Mouse (Mus musculus): ENCODE data around the gene Ptpn12.

Gene Ptpn12

GRCm38 (mm10) chr5:21055820-21056531 is at the start of gene Ptpn12:
Gene Ptpn12, minus strand, starts transcription at chr5:21055911.
- peak; percentile 96 to 97 for DNase-seq

GRCm38 (mm10) chr5:21091179-21091578 is 35.5 kb upstream of the Ptpn12 start:
- peak in 1 of 2 experiments; percentile 9 for DNase-seq

DNA sequence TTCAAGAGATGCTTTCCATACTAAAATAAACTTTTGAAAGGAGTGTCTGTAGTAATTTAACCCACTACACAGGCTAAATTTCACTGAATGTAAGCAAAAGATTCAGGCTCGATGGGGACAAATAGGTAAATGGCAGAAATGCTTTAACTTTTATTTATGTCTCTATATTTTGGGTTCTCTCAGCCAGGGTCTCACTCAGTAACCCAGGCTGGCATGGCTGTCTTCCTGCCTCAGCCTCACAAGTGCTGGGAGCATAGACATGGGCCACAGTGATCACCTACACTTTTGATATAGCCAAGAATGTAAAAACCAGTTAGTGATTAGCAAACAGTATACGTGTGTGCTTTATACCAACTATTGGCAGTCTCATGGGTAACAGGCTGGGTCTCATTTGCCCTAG is 1.5 kb upstream of the Ptpn12 start:
- DNase-seq = no peak

DNA sequence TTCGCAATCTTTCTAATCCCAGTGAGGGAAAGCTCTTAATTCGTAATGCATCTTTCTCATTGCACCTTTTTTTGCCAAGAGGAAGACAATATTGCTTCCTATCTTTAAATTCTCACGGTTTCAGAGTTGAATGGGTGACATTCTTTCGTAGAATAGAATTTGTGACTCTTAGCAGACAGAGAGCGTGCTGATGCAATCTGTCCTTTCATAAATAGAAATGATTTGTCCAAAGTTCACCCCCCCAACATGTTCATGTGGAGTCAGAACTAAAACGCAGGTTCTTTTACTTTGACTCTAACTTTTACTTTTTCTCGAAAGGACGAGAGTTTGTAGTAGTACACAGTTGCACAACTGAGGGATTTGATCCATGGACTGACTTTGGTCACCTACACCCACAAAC is 884 bp upstream of the Ptpn12 start:
- DNase-seq = no peak

GRCm38 (mm10) chr5:21055071-21055819 is 466 bp downstream of the Ptpn12 start:
- peak in 1 of 2 experiments; percentile 38 for DNase-seq

DNA sequence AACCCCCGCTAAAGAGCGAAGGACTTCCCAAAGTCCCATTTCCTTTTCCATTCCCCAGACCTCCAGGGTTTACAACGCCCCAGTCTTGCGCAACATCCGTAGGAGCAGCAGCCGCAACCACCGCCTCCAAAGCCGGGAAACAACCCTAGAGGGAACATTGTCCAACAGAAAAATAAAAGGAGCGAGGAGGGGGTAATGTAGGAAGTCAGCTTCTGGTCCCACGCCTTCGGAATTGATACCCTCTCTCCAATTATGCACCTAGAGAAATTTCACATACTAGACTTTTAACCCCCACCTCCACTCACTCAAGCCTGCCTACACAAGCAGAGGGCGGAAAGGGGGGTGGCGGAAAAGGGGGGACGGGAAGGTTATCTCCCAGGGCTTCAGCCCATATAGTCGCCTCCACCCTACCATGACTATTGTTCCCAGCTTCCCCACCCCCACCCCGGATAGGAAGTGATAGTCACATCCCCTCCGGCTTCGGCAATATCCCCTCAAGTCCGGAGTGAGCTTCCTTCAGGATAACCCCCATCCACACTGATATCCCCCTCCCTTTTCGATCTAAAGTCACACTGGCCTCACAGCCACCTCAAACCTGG is 1.1 kb downstream of the Ptpn12 start:
- DNase-seq = peak; percentile 90 to 92

- DNase-seq = no peak
Observed at GRCm38 (mm10) chr5:21053571-21054307, 2.0 kb downstream of the Ptpn12 start.

DNA sequence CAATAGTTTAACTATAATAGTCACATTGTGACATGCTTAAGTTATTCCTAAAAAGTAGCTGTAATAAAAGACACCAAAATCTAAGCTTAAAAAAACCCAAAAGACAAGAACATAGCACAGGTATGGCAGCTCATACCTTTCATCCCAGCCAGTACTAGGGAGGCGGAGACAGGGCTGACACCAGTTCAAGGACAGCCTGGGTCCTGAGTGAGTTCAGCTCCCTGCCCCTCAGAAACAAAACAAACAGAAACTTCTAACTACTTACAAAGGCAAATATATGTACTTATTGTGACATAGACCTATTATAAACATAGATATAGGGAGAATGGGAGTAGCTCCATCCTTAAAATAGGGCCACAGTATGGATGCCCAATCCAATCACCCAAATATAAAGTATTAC is 3.2 kb downstream of the Ptpn12 start:
- DNase-seq = no peak

DNA sequence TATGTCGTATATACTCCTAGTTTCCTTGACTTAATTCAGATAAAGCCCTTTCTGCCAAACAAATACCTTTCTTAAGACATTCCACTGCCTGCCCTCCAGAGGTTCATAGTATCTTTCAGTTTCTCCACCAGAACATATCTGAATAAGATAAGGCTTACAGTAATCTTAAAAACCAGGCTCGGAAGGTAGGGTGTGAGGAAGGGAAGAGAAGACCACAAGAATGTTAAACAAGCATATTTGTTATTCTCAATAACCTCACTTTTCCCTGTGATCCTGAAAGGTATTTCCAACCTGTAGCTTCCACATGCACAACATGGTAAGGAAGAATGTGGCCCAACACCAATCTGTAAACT is 5.0 kb downstream of the Ptpn12 start:
- DNase-seq = no peak

DNA sequence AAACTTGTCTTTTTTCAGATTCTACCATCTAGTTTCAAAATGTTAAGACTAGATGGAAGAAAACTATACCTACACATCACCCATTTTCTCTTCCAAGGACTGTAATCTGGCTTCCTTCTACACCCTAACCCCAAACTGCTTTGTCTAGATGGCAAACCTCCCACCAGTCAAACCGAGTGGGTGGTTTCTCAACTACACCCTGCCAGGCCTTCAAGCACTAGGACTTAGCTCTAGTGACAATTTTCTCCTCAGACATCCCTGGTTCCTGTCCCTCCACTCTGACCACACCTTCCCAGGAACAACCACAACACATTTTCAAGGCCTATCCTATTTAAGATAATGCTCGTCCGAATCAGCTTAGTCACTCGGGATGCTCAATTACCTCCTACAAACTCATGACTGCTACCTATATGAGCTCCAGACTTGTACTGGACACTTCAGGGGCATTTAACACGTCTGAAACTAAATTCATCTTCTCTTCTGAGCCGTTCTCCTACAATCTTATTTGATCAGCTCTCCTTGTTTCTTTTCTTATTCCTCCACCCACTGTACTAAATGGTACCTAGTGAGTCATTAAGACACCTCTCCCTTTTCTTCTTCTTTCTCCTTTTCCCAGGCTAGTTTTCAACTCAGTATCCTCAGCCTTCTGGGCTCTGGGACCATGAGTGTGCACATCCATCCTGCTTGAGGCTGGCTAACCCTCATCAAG is 5.5 kb downstream of the Ptpn12 start:
- DNase-seq = no peak

- DNase-seq = no peak
Observed at GRCm38 (mm10) chr5:21049006-21049405, 6.7 kb downstream of the Ptpn12 start.

GRCm38 (mm10) chr5:21047114-21047513 is 8.6 kb downstream of the Ptpn12 start:
- no peak for DNase-seq

DNA sequence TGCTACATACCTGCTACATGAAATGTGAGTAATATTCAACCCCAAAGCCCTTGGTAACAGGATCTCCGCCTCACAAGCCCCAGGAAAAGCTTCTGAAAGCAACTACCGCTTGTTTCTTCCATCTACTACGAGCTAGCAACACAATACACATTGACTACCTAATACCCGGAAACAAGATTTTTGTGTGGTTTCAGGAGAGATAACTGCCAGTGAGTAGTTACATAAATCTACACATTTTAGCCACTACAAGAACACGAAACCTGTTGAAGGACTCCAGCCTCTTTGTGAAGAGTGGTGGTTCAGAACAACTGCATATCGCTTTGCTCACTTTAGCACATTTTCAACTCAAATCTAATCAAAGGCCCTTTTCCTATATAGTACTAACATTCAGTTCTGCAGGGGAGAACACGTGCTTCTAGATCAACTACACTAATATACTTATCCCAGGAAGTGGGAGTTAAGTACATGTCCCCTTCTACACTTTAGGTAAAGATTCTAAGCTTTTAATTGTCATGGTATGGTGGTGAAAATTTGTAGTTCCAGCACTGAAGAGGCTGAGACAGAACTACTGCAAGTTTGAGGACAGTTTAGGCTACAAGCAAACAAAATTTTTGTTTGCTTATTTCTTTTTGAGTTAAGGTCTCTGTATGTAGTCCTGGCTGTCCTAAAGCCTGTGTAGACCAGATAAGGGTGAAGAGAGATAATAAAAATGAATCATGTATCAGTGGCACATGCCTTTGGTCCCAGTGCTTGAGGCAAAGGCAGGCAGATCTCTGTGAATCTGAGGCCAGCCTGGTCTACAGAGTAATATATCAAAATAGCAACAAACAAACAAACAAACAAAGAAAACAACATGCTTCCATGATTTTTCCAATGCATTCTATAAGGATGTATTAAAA is 9.3 kb downstream of the Ptpn12 start:
- no peak for DNase-seq

DNA sequence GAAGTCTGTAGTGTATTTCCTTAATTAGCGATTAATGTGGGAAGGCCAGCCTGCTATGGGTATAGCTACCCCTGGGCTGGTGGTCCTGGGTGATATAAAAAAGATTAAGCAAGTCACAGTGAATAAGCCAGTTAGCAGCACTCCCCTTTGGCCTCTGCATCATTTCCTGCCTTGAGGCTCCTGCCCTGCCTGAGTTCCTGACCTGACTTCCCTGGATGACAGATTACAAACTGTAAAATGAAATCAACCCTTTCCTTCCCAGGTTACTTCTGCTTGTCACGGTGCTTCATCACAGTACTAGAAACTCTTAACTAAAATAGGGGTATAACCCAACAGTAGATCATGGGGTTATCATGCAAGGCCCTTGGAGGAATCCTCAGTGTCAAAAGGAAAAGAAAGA is 10.2 kb downstream of the Ptpn12 start:
- DNase-seq = no peak

- DNase-seq = no peak
Observed at GRCm38 (mm10) chr5:21038100-21038499, 17.6 kb downstream of the Ptpn12 start.

DNA sequence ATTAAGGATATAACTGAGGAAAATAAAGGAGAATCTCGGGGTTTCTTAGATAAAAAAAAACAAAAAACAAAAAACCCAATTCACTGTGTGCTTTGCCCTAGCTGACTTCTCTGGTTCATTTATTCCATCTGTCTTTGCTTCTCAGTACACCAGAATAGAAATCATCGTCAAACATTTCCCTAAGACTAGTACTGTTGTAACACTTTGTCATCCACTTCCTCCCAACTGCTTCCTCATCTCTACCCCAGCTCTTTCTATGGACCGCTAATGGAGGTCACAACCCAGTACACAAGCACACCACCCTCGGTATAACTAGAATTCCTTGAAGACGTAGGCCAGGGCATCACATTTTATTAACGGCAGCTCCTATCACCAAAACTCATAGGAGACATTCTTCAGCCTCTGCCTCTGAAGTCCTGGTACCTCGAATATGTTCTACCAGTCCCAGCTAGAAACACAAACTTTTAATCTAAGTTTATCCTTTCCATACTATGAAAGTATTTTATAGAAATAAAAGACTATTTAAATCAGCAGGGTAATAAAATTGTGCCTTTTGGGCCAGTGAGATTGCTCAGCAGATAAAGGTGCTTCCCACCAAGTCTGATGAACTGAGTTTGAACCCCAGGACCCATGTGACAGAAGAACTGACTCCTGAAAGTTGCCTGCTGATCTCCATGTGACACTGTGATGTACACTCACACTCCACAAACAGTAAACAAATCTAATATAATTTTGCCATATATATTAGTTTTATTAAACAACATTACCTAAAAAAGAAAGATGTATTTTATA is 19.8 kb downstream of the Ptpn12 start:
- no peak for DNase-seq

DNA sequence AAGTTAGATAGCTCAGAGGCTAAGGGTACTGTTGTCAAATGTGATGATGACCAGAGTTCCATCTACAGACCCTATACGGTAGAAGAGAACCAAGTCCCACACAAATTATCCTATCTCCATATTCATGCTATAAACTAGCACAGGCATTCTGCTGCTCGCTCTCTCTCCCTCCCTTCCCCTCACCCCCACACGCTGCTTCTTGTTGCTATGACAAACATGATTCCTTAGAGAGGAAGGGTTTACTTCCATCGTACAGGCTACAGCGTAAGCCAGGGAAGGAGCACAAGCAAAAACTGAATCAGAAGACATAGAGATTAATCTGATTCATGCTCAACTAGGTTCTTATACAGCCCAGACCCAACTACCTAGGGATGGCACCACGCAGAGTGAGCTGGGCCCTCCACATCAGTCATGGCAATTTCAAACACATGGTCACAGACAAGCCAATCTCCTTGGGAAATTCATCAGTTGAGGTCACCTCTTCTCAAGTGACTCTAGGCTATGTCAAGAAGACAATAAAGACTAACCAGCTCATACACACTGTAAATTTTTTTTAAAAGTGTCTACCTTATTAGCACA is 21.2 kb downstream of the Ptpn12 start:
- DNase-seq = no peak

GRCm38 (mm10) chr5:21033382-21034056 is 22.2 kb downstream of the Ptpn12 start:
- DNase-seq = no peak

- no peak for DNase-seq
Observed at GRCm38 (mm10) chr5:21032626-21033025, 23.1 kb downstream of the Ptpn12 start.

DNA sequence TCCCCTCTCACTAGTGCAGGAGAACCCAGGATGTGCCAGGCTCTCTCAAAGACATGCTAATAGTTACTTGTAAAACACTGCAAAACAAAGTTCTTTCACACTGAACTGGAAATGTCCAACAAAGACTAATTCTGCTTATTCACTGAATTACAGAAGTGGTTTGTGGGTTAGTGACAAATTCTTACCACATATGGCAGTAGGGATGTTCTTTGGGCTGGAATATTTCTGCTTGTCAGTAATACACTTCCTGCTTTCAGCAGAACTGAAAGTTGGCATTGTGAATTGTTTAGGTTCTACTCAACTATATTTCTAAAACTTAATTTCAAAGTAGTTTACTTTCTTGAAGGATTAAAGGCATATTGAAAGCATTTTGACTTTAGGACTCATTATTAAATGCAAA is 25.5 kb downstream of the Ptpn12 start:
- DNase-seq = no peak
